Mouse (Mus musculus) liver, postnatal 0 days (tissue): ENCODE results near the gene Cdc42.

Experiments used
- CTCF ChIP-seq: sonication (generic); IDR thresholded peaks from 2 replicates; pipeline ENCODE4 v1.5.1; 2016; ENCODE audit warnings: antibody characterized with exemption, low read depth
- EP300 ChIP-seq: IDR thresholded peaks from 2 replicates; pipeline ENCODE4 v1.6.1; 2016; ENCODE audit warnings: antibody characterized with exemption, low read depth, mild to moderate bottlenecking

DNA sequence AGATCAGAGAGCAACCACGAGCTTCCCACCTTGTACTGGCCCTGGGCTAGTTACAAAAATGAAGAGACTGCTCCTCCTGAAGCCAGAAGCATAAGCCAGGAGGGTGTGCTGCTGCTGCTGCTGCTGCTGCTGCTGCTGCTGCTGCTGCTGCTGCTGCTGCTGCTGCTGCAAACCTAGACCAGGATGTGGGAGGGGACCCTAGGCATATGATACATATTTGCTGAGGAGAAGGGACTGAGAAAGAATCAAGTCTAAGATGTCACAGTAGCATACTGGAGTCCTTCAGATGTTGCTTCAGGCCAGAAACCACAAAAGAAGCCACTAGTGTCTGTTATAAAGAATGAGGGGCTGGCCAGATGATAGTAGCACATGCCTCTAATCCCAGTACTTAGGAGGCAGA, 10.7 kb upstream of the Cdc42 start:
- TF ChIP-seq EP300, result no peak
- no peak for TF ChIP-seq CTCF
